Mouse (Mus musculus): ENCODE measurements around the gene Myadm.
"Not testable (repeated sequence)": the region's sequence is repeated elsewhere in the genome, so short reads cannot be mapped to it uniquely, and the experiment has no call there.

Gene Myadm

GRCm38 (mm10) chr7:3288976-3289970 lies at the start of gene Myadm, which contains the start of gene Prkcg:
Myadm (plus strand) TSS chr7:3289080.
Prkcg (plus strand) TSS chr7:3289179.
- DNase-seq: peak; percentile 72 to 81

- no peak for DNase-seq
Observed at GRCm38 (mm10) chr7:3239193-3239592, 49.7 kb upstream of the Myadm start.

GRCm38 (mm10) chr7:3260701-3261100 lies 28.2 kb upstream of the Myadm start:
- DNase-seq: no peak

GRCm38 (mm10) chr7:3261446-3261845 lies 27.4 kb upstream of the Myadm start:
- DNase-seq: no peak

GRCm38 (mm10) chr7:3262789-3263188 lies 26.1 kb upstream of the Myadm start:
- peak; percentile 10 to 21 for DNase-seq

GRCm38 (mm10) chr7:3264390-3265022 lies 24.4 kb upstream of the Myadm start:
- DNase-seq: no peak

- DNase-seq: no peak
Observed at GRCm38 (mm10) chr7:3265311-3265710, 23.6 kb upstream of the Myadm start.

GRCm38 (mm10) chr7:3267261-3267660 lies 21.6 kb upstream of the Myadm start:
- DNase-seq: no peak

- DNase-seq: no peak
Observed at GRCm38 (mm10) chr7:3267888-3268287, 21.0 kb upstream of the Myadm start.

- no peak for DNase-seq
Observed at GRCm38 (mm10) chr7:3268291-3268690, 20.6 kb upstream of the Myadm start.

- peak; percentile 24 to 31 for DNase-seq
Observed at GRCm38 (mm10) chr7:3272206-3272605, 16.7 kb upstream of the Myadm start.

GRCm38 (mm10) chr7:3275455-3276170 lies 13.3 kb upstream of the Myadm start:
- DNase-seq: no peak

GRCm38 (mm10) chr7:3276781-3277180 lies 12.1 kb upstream of the Myadm start:
- DNase-seq: not testable (repeated sequence)

- no peak for DNase-seq
Observed at GRCm38 (mm10) chr7:3280080-3280653, 8.7 kb upstream of the Myadm start.

GRCm38 (mm10) chr7:3280654-3281153 lies 8.2 kb upstream of the Myadm start:
- no peak for DNase-seq

- no peak for DNase-seq
Observed at GRCm38 (mm10) chr7:3281741-3282140, 7.1 kb upstream of the Myadm start.

GRCm38 (mm10) chr7:3283081-3283875 lies 5.6 kb upstream of the Myadm start:
- DNase-seq: no peak

GRCm38 (mm10) chr7:3284604-3285003 lies 4.3 kb upstream of the Myadm start:
- DNase-seq: no peak

- DNase-seq: no peak
Observed at GRCm38 (mm10) chr7:3286036-3286435, 2.8 kb upstream of the Myadm start.

- DNase-seq: no peak
Observed at GRCm38 (mm10) chr7:3287186-3287585, 1.7 kb upstream of the Myadm start.

- peak; percentile 60 to 73 for DNase-seq
Observed at GRCm38 (mm10) chr7:3290257-3291033, 1.6 kb downstream of the Myadm start.
